Mouse (Mus musculus) liver, postnatal 0 days (tissue): ENCODE results near the gene Wnt9a.

Experiments used
- CTCF ChIP-seq: sonication (generic); IDR thresholded peaks from 2 replicates; pipeline ENCODE4 v1.5.1; 2016; ENCODE audit warnings: antibody characterized with exemption, low read depth
- EP300 ChIP-seq: IDR thresholded peaks from 2 replicates; pipeline ENCODE4 v1.6.1; 2016; ENCODE audit warnings: antibody characterized with exemption, low read depth, mild to moderate bottlenecking

- no peak for TF ChIP-seq CTCF
- no peak for TF ChIP-seq EP300
These were observed 29.2 kb downstream of the Wnt9a start for GRCm38 (mm10) chr11:59335942-59336341.
